ENCODE assay signal across 31 mouse cellular contexts in the genomic region with DNA sequence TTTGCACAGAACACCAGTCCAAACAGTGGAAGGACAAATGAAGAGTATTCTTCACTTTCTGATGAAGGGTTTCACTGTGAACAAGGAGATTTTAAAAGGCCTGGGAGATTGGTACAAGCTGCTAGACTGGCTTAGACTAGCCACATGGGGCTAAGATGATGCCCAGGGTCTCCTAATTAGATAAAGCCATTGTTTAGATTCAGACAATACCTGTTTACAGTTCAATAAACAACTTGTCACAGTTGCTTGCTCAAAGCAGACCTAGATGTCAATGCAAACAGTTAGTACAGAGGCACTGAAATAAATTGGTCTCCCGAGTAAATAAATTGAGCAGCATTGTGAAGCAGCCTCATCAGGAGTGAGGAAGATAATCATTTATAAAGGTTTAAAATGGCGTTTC.
"Had no signal": no experiment of that assay in that cellular context is flagged by ENCODE, and none has a peak within 500 bp of the region (broad histone marks: within the 10 kb centered on the region; RNA-seq: fewer than 3 reads in every experiment).

No protein-coding gene starts in this region.

- H3K4me2 ChIP-seq: limb, embryonic 12.5 days; limb, embryonic 13.5 days; limb, embryonic 15.5 days; liver, embryonic 11.5 days; liver, embryonic 12.5 days; liver, embryonic 13.5 days; liver, embryonic 15.5 days; lung, embryonic 14.5 days; lung, embryonic 15.5 days; midbrain, embryonic 11.5 days; midbrain, embryonic 12.5 days; midbrain, embryonic 13.5 days; midbrain, embryonic 15.5 days had no signal

- ATAC-seq: liver, embryonic 12.5 days; liver, postnatal 0 days; lung, postnatal 0 days; midbrain, embryonic 13.5 days; midbrain, embryonic 15.5 days; midbrain, embryonic 16.5 days had no signal

- DNase-seq: left cerebral cortex, postnatal 4 days; liver; liver, embryonic 13.5 days; liver, postnatal 0 days; lung, adult 18-20 months; lung, adult 2 months; lung, embryonic 14.5 days; lung, postnatal 10 days; lung, postnatal 14 days; lung, postnatal 36 days; lung, postnatal 4 days; midbrain, embryonic 14.5 days had no signal

- H3K27me3 ChIP-seq: limb, embryonic 12.5 days; limb, embryonic 13.5 days; limb, embryonic 15.5 days; liver, embryonic 12.5 days; liver, embryonic 13.5 days; liver, embryonic 15.5 days; lung, embryonic 15.5 days; megakaryocyte, embryonic 14.5 days; midbrain, embryonic 12.5 days; midbrain, embryonic 13.5 days; midbrain, embryonic 15.5 days had no signal

- H3K9me3 ChIP-seq: limb, embryonic 10.5 days; limb, embryonic 12.5 days; limb, embryonic 13.5 days; limb, embryonic 15.5 days; liver, embryonic 12.5 days; liver, embryonic 13.5 days; lung, embryonic 15.5 days; midbrain, embryonic 10.5 days; midbrain, embryonic 12.5 days; midbrain, embryonic 13.5 days; midbrain, embryonic 15.5 days had no signal

- H3K4me1 ChIP-seq: limb, embryonic 10.5 days; limb, embryonic 12.5 days; limb, embryonic 13.5 days; limb, embryonic 15.5 days; liver, embryonic 12.5 days; liver, embryonic 13.5 days; liver, embryonic 15.5 days; lung, embryonic 15.5 days; megakaryocyte, embryonic 14.5 days; midbrain, embryonic 10.5 days; midbrain, embryonic 12.5 days; midbrain, embryonic 15.5 days had no signal

- H3K36me3 ChIP-seq: limb, embryonic 10.5 days; limb, embryonic 12.5 days; limb, embryonic 13.5 days; limb, embryonic 15.5 days; liver, embryonic 12.5 days; liver, embryonic 13.5 days; liver, embryonic 15.5 days; lung, embryonic 15.5 days; midbrain, embryonic 10.5 days; midbrain, embryonic 12.5 days; midbrain, embryonic 13.5 days; midbrain, embryonic 15.5 days had no signal

- H3K4me3 ChIP-seq: limb, embryonic 10.5 days; limb, embryonic 12.5 days; limb, embryonic 13.5 days; limb, embryonic 15.5 days; liver, embryonic 12.5 days; liver, embryonic 13.5 days; liver, embryonic 15.5 days; lung, embryonic 15.5 days; megakaryocyte, embryonic 14.5 days; midbrain, embryonic 10.5 days; midbrain, embryonic 12.5 days; midbrain, embryonic 13.5 days; midbrain, embryonic 15.5 days; myocyte had no signal

- H3K9ac ChIP-seq: limb, embryonic 12.5 days; limb, embryonic 13.5 days; limb, embryonic 15.5 days; liver, embryonic 12.5 days; liver, embryonic 13.5 days; liver, embryonic 14.5 days; liver, embryonic 15.5 days; liver, postnatal 0 days; lung, embryonic 14.5 days; lung, embryonic 15.5 days; midbrain, embryonic 12.5 days; midbrain, embryonic 13.5 days; midbrain, embryonic 15.5 days had no signal

- H3K27ac ChIP-seq: limb, embryonic 10.5 days; limb, embryonic 12.5 days; limb, embryonic 13.5 days; limb, embryonic 15.5 days; liver, embryonic 12.5 days; liver, embryonic 13.5 days; liver, embryonic 14.5 days; liver, embryonic 15.5 days; lung, embryonic 15.5 days; macrophage; midbrain, embryonic 10.5 days; midbrain, embryonic 12.5 days; midbrain, embryonic 15.5 days had no signal
